Mouse (Mus musculus) liver, postnatal 0 days (tissue): Measurements from ENCODE around the gene Klhdc7a.

Source experiments
- CTCF ChIP-seq: sonication (generic); IDR thresholded peaks from 2 replicates; pipeline ENCODE4 v1.5.1; 2016; ENCODE audit warnings: antibody characterized with exemption, low read depth
- EP300 ChIP-seq: IDR thresholded peaks from 2 replicates; pipeline ENCODE4 v1.6.1; 2016; ENCODE audit warnings: antibody characterized with exemption, low read depth, mild to moderate bottlenecking

DNA sequence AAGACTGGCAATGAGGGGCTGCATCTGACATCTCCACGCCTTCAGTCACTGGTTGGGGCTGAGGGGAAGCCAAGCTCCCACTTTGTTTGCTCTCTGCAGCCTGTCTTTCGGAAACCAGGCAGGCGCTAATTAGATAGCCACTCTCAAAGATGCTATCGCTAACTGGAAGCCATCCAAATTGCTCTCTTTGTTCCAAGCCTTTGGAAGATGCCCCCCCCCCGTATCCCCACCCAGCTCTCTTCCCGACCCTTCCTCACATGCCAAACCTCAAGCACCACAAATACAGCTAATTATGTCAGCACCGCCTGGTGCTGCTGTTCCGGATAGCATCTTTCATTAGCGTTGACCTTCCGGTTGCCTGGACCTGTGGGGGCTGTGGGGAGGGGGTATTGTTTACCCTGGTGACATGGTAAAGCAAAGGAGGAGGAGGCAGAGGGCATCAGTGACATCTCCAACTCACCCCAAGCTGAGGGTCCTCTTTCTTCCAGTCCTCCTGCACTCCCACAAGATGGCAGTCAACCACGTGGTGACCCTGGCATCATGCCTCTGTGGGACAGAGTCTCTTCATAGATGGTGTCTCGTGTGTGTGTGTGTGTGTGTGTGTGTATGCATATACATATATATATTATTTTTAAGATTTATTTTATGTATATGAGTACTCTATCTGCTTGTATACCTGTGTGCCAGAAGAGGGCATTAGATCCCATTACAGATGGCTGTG lies 35.9 kb downstream of the Klhdc7a start:
- TF ChIP-seq EP300: no peak
- no peak for TF ChIP-seq CTCF
